Mouse (Mus musculus) erythroblast, embryonic 14.5 days (primary cell): ENCODE data around the gene Mlycd.

Source experiments
- GATA1 ChIP-seq: IDR thresholded peaks from 2 replicates; pipeline ENCODE4 v1.6.1; 2012; ENCODE audit warnings: low read length, inconsistent platforms, mixed read lengths
- TAL1 ChIP-seq: IDR thresholded peaks from 3 replicates; pipeline ENCODE4 v1.6.1; 2012; ENCODE audit warnings: low read length, inconsistent platforms, mixed read lengths

DNA sequence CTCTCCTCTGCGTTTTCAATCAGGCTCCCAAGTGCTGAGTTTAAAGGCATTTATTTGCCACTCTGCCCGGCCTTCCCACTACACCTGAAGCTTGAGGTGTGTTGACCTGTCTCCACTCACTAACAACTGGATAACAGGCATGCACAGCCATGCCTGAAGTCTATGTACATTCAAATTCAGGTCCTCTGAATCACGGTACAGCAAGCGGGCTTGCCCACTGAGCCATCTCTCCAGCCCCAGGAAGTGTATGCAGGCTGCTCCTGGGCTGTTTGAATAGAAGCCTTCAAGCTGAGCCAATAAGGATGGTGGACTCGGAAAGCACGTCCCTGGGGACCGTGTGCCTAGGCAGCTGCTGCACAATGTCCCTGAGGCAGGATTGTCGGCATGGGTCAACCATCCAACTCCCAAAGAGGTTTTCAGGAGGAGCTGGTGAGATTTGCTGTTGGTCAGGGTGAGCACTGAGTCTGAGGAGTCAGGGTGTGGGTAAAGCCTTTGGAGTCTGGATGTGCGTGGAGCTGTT lies 27.0 kb downstream of the Mlycd start:
- TF ChIP-seq GATA1 (no peak), TAL1 (no peak)
